Mouse (Mus musculus): ENCODE data around the gene Glrp1. TPM values are rescaled to one million over a fixed set of nuclear protein-coding genes. Genes with fewer than 3 reads are reported as not detected.

The Glrp1 gene
- polyA plus RNA-seq, 1 experiment: 1.7 TPM

DNA sequence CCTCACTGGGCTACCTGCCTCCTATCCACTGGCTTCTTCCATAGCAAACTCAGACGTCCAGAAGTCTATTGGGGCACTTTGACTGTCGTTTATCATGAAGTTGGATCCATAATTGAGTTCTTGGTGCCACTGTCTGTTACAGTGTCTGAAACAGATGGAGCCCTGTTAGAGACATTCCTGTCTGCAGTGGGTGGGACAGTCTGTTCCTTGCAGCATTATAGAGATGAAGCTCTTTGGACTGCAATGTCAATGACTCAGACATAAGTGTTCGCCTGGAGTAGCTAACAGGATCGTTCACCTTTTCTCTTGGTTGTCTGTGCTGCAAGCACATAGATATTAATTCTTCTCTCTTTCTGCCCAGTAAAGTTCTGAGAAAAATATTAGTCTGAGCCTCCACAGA is 25.8 kb downstream of the Glrp1 start:
- Histone ChIP-seq H3K27ac (ENCODE audit: control insufficient read depth, insufficient read depth, low read depth, low read length) (no peak overlapping the region), H3K27me3 (ENCODE audit: control insufficient read depth, insufficient read depth, low read length) (no peaks in the 10 kb centered on the region), H3K4me1 (ENCODE audit: control insufficient read depth, insufficient read depth, low read length) (no peaks in the 10 kb centered on the region), H3K4me3 (ENCODE audit: control insufficient read depth, low read depth, low read length) (no peak overlapping the region), H3K36me3 (ENCODE audit: control insufficient read depth, insufficient read depth, low read length) (no peaks in the 10 kb centered on the region)
- TF ChIP-seq POLR2A (IDR thresholded peaks at IDR 0.05; ENCODE audit: control insufficient read depth, low read depth, low read length) (no peak), CTCF (IDR thresholded peaks at IDR 0.05; ENCODE audit: control insufficient read depth, insufficient read depth, insufficient replicate concordance, low read depth, low read length) (no peak)

DNA sequence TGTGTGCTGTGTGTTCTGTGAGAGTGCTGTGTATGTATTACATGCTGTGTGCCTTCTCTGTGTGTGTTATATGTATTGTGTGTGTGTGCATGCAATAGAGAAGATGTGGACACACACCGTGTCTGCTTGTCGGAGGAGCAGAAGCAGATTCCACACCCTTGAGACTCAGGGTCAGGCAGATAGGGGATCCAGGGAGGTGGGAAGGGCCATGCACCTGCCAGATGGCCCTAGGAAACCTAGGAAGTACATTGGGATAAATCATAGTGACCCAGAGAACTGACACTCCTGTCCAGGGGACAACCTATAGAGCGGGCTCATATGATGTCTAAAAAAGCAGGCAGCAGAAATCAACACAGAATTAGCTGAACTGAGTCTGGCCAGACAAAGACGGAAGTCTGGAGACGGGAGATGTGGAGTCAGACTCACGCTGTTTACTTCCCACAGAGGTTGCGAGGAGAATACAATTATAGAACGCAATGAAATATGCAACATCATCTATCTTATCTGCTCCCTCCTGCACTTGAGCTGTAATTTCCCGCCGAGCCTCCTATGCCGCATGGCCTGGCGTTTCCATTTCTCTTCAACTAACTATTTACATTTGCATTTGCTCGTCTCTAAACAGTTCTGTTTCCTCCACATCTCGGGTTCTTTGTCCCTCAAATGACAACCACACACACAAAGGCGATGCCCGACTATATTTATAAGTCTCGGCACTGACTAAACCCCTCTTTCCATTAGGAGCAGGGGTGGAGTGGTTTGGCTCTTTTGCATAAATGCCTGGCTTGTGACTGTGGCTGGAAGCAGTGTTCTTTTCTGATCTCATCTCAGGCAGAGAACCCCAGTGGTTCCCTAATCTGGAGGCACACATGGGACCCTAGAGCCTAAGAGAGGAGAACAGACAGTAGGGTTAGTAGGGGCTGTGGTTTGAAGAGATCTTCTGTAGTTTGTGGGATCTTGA is 27.4 kb downstream of the Glrp1 start:
- no peaks in the 10 kb centered on the region for H3K27me3 ChIP-seq (ENCODE audit: control insufficient read depth, insufficient read depth, low read length)
- no peak for TF ChIP-seq CTCF (IDR thresholded peaks at IDR 0.05; ENCODE audit: control insufficient read depth, insufficient read depth, insufficient replicate concordance, low read depth, low read length)
- no peak for TF ChIP-seq POLR2A (IDR thresholded peaks at IDR 0.05; ENCODE audit: control insufficient read depth, low read depth, low read length)
- H3K27ac ChIP-seq (ENCODE audit: control insufficient read depth, insufficient read depth, low read depth, low read length): no peak overlapping the region
- H3K4me1 ChIP-seq (ENCODE audit: control insufficient read depth, insufficient read depth, low read length): no peaks in the 10 kb centered on the region
- no peak overlapping the region for H3K4me3 ChIP-seq (ENCODE audit: control insufficient read depth, low read depth, low read length)
- no peaks in the 10 kb centered on the region for H3K36me3 ChIP-seq (ENCODE audit: control insufficient read depth, insufficient read depth, low read length)

DNA sequence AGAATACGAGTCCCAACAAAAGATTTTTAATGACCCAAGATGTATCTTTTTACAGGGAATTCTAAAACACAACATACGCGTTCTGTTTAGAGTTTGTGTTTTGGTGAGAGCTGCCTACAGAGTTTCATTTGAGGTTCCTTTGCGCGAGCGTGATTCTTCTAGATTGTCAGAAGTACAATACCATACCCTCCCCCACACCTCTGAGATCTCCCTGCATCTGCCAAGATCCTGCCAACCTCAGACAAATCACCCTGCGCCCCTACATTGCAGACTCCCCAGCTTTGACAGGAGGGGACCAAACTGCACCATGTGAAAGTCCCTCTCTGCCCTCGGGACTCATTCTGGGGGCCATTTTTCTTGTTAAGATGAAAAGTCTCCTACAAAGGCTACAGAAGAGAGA is 29.3 kb downstream of the Glrp1 start:
- H3K36me3 ChIP-seq (ENCODE audit: control insufficient read depth, insufficient read depth, low read length): no peaks in the 10 kb centered on the region
- H3K4me1 ChIP-seq (ENCODE audit: control insufficient read depth, insufficient read depth, low read length): no peaks in the 10 kb centered on the region
- H3K4me3 ChIP-seq (ENCODE audit: control insufficient read depth, low read depth, low read length): no peak overlapping the region
- no peaks in the 10 kb centered on the region for H3K27me3 ChIP-seq (ENCODE audit: control insufficient read depth, insufficient read depth, low read length)
- H3K27ac ChIP-seq (ENCODE audit: control insufficient read depth, insufficient read depth, low read depth, low read length): no peak overlapping the region
- TF ChIP-seq POLR2A (IDR thresholded peaks at IDR 0.05; ENCODE audit: control insufficient read depth, low read depth, low read length) (no peak), CTCF (IDR thresholded peaks at IDR 0.05; ENCODE audit: control insufficient read depth, insufficient read depth, insufficient replicate concordance, low read depth, low read length) (no peak)

DNA sequence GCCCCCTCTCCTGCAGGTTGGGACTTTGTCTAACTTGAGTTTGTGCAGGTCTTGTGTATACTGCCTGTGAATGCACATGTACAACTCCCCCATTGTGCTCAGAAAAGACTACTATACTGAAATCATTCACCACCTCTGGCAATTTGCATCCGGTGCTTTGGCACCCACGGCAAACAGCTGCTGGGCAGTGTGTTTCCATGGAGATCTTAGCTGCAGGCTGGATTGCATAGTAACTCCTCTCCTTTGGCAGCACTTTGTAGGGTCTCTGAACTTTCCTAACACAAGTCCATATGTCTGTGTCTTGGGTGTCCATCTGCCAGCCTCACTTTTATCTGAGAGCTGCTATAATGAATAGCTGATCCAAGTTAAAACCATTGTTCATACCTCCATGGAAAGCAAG is 31.7 kb downstream of the Glrp1 start:
- Histone ChIP-seq H3K27me3 (ENCODE audit: control insufficient read depth, insufficient read depth, low read length) (no peaks in the 10 kb centered on the region), H3K27ac (ENCODE audit: control insufficient read depth, insufficient read depth, low read depth, low read length) (no peak overlapping the region), H3K36me3 (ENCODE audit: control insufficient read depth, insufficient read depth, low read length) (no peaks in the 10 kb centered on the region), H3K4me3 (ENCODE audit: control insufficient read depth, low read depth, low read length) (no peak overlapping the region), H3K4me1 (ENCODE audit: control insufficient read depth, insufficient read depth, low read length) (no peaks in the 10 kb centered on the region)
- TF ChIP-seq CTCF (IDR thresholded peaks at IDR 0.05; ENCODE audit: control insufficient read depth, insufficient read depth, insufficient replicate concordance, low read depth, low read length): no peak
- no peak for TF ChIP-seq POLR2A (IDR thresholded peaks at IDR 0.05; ENCODE audit: control insufficient read depth, low read depth, low read length)

GRCm38 (mm10) chr1:88476554-88477085 is 33.2 kb downstream of the Glrp1 start:
- no peaks in the 10 kb centered on the region for H3K36me3 ChIP-seq (ENCODE audit: control insufficient read depth, insufficient read depth, low read length)
- H3K4me3 ChIP-seq (ENCODE audit: control insufficient read depth, low read depth, low read length): no peak overlapping the region
- H3K27ac ChIP-seq (ENCODE audit: control insufficient read depth, insufficient read depth, low read depth, low read length): no peak overlapping the region
- H3K4me1 ChIP-seq (ENCODE audit: control insufficient read depth, insufficient read depth, low read length): no peaks in the 10 kb centered on the region
- no peaks in the 10 kb centered on the region for H3K27me3 ChIP-seq (ENCODE audit: control insufficient read depth, insufficient read depth, low read length)
- no peak for TF ChIP-seq CTCF (IDR thresholded peaks at IDR 0.05; ENCODE audit: control insufficient read depth, insufficient read depth, insufficient replicate concordance, low read depth, low read length)
- TF ChIP-seq POLR2A (IDR thresholded peaks at IDR 0.05; ENCODE audit: control insufficient read depth, low read depth, low read length): no peak

DNA sequence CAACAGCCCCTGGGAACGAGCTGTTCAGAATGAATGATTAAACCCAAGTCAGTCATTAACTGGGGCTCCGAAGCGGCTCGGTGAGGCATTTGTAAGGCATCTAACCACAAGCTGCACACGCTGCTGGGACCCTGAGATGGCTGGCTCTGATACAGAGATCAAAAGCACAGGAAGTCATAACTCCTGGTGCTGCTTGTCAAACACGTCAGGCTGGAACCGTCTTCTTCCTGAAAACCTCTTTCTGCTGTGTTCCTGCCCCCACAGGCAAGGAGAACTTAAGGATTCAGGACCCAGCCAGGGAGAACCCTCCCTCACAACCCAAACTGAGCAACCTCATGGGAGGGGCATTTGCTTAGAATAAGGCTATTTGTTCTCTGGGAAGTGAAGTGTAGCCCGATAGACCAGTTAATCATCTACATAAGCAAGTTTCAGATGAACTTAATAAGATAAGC is 34.3 kb downstream of the Glrp1 start:
- H3K36me3 ChIP-seq (ENCODE audit: control insufficient read depth, insufficient read depth, low read length): no peaks in the 10 kb centered on the region
- H3K27me3 ChIP-seq (ENCODE audit: control insufficient read depth, insufficient read depth, low read length): no peaks in the 10 kb centered on the region
- no peaks in the 10 kb centered on the region for H3K4me1 ChIP-seq (ENCODE audit: control insufficient read depth, insufficient read depth, low read length)
- no peak overlapping the region for H3K27ac ChIP-seq (ENCODE audit: control insufficient read depth, insufficient read depth, low read depth, low read length)
- TF ChIP-seq CTCF (IDR thresholded peaks at IDR 0.05; ENCODE audit: control insufficient read depth, insufficient read depth, insufficient replicate concordance, low read depth, low read length): no peak
- no peak for TF ChIP-seq POLR2A (IDR thresholded peaks at IDR 0.05; ENCODE audit: control insufficient read depth, low read depth, low read length)
- no peak overlapping the region for H3K4me3 ChIP-seq (ENCODE audit: control insufficient read depth, low read depth, low read length)

DNA sequence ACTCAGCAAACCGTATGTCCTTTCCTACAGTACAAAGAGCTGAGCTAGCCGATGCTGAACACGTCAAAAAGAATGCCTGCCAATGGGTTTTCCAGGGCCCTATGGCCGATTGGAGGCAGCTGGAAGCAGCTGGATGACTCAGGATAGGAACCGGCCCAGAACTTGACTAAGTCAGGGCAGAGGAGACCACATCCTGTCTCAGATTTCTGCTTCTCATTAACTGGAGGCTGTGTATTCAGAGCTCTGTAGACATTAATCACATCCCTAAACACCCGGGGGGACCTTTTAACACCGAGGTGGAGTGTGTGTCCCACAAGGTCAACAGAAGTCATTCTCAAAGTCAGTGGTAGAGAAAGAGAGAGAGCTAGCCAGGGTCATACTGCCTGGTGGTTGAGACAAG is 35.3 kb downstream of the Glrp1 start:
- no peaks in the 10 kb centered on the region for H3K27me3 ChIP-seq (ENCODE audit: control insufficient read depth, insufficient read depth, low read length)
- H3K27ac ChIP-seq (ENCODE audit: control insufficient read depth, insufficient read depth, low read depth, low read length): no peak overlapping the region
- H3K36me3 ChIP-seq (ENCODE audit: control insufficient read depth, insufficient read depth, low read length): no peaks in the 10 kb centered on the region
- TF ChIP-seq POLR2A (IDR thresholded peaks at IDR 0.05; ENCODE audit: control insufficient read depth, low read depth, low read length): no peak
- TF ChIP-seq CTCF (IDR thresholded peaks at IDR 0.05; ENCODE audit: control insufficient read depth, insufficient read depth, insufficient replicate concordance, low read depth, low read length): no peak
- H3K4me3 ChIP-seq (ENCODE audit: control insufficient read depth, low read depth, low read length): no peak overlapping the region
- H3K4me1 ChIP-seq (ENCODE audit: control insufficient read depth, insufficient read depth, low read length): no peaks in the 10 kb centered on the region

All from testis, adult 2 months (tissue).